Mouse (Mus musculus) neural tube, embryonic 14.5 days (tissue): ENCODE data around the gene Rps25. TPM values are rescaled to one million over a fixed set of nuclear protein-coding genes. Genes with fewer than 3 reads are reported as not detected.
"Not testable (repeated sequence)": the region's sequence is repeated elsewhere in the genome, so short reads cannot be mapped to it uniquely, and the experiment has no call there.

Experiments used
- ATAC-seq: fragments of 200-750 bp; cut with Nextera tagmentation; 2 replicates; pipeline ENCODE4 v1.8.0; 2017; ENCODE audit warnings: low read depth, mild to moderate bottlenecking, moderate TSS enrichment, moderate library complexity
- H3K27ac ChIP-seq: fragments of 300-500 bp; sonication (generic); 2 replicates; pipeline ENCODE4 v1.5.1; 2014; ENCODE audit warnings: low read depth, mild to moderate bottlenecking, control low read depth, low read length, moderate library complexity, mixed read lengths
- H3K27me3 ChIP-seq: fragments of 300-500 bp; sonication (generic); 2 replicates; pipeline ENCODE4 v1.6.1; 2014; ENCODE audit warnings: low read length; ENCODE audit not compliant: control insufficient read depth, insufficient read depth
- H3K36me3 ChIP-seq: fragments of 300-500 bp; sonication (generic); 2 replicates; pipeline ENCODE4 v1.6.1; 2014; ENCODE audit warnings: low read length, mixed read lengths; ENCODE audit not compliant: control insufficient read depth, insufficient read depth
- H3K4me1 ChIP-seq: fragments of 300-500 bp; sonication (generic); 2 replicates; pipeline ENCODE4 v1.6.1; 2014; ENCODE audit warnings: low read length; ENCODE audit not compliant: control insufficient read depth, insufficient read depth
- H3K4me2 ChIP-seq: fragments of 300-500 bp; sonication (generic); 2 replicates; pipeline ENCODE4 v1.6.1; 2014; ENCODE audit warnings: mild to moderate bottlenecking, low read depth, low read length, control low read depth
- H3K4me3 ChIP-seq: fragments of 300-500 bp; sonication (generic); 2 replicates; pipeline ENCODE4 v1.5.1; 2014; ENCODE audit warnings: low read depth, low read length, control low read depth, mixed read lengths
- H3K9ac ChIP-seq: fragments of 300-500 bp; sonication (generic); replicated peaks from 2 replicates; pipeline ENCODE4 v1.6.1; 2014; ENCODE audit warnings: low read depth, mild to moderate bottlenecking, control low read depth, low read length, mixed read lengths
- H3K9me3 ChIP-seq: fragments of 300-500 bp; sonication (generic); 2 replicates; pipeline ENCODE4 v1.6.1; 2016; ENCODE audit warnings: low read length; ENCODE audit not compliant: control insufficient read depth
- WGBS: fragments of 180-500 bp; shearing (Covaris S2); extraction: QIAGEN DNeasy Blood & Tissue Kit; methylation state at CpG from one replicate; pipeline ENCODE4 v1.1.7; 2014; 5-methylcytosine and 5-hydroxymethylcytosine counted together
- polyA plus RNA-seq: library from polyadenylated mRNA; unstranded; fragments of >200 nt; fragmentation: Nextera tagmentation; extraction: Ambion mirVana; gene quantifications from 2 replicates; pipeline ENCODE4 v1.2.1, GENCODE M21; 2014

Gene Rps25
- polyA plus RNA-seq, 1 experiment from 2014 or later = 1,219 TPM

DNA sequence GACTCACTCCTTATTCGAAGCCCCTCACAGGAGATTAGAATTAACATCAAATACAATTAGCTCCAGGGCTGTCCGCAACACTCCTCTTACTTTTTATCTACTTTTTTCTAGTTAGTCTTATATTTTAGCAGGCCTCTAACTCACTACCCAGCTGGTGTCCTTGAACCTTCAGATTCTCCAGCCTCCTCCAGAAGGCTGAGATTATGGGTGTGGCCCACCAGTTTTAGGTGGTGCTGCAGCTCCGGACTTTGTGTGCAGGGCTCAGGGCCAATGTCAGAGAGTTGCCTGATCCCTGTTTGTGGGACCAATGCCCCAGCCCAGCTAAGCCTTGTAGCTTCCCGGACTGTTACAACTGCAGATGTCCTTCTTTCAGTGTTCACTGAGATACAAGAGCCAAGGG, 16.6 kb downstream of the Rps25 start:
- no peak overlapping the region for H3K27ac ChIP-seq
- H3K4me1 ChIP-seq = no peaks in the 10 kb centered on the region
- H3K36me3 ChIP-seq = no peaks in the 10 kb centered on the region
- no peak overlapping the region for H3K4me2 ChIP-seq
- H3K9me3 ChIP-seq = no peaks in the 10 kb centered on the region
- no peak overlapping the region for H3K9ac ChIP-seq
- WGBS = 93% methylated on average over 4 of the region's 4 CpGs
- H3K4me3 ChIP-seq = no peak overlapping the region
- ATAC-seq = no peak
- H3K27me3 ChIP-seq = no peaks in the 10 kb centered on the region

DNA sequence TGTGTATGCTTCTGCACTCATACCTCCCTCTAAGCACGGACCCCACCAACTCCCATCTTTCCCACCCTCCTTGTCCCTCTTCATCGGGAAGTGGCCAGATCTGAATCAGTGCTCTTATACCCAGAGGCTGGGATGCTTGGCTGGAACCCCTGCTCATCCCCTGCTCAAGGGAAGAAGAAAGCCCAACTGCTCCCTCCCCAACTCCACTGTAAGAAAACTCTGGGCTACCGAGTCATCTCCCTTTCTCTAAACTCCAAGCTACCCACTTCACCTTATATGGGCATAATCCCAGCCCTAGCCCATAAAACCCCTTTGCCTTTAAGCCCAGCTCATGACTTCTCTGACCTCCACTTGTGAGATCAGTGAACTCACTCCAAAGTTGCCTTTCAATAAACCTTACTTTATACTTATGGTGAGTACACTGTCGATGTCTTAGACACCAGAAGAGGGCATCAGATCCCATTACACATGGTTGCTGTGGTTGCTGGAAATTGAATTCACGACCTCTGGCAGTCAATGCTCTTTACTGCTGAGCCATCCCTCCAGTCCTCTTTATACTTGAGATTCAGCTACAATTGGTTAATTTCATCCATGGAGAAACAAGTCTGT, 25.7 kb downstream of the Rps25 start:
- no peak overlapping the region for H3K4me2 ChIP-seq
- no peaks in the 10 kb centered on the region for H3K4me1 ChIP-seq
- H3K36me3 ChIP-seq = no peaks in the 10 kb centered on the region
- no peaks in the 10 kb centered on the region for H3K9me3 ChIP-seq
- no peak for ATAC-seq
- H3K4me3 ChIP-seq = no peak overlapping the region
- no peak overlapping the region for H3K9ac ChIP-seq
- H3K27me3 ChIP-seq = no peaks in the 10 kb centered on the region
- H3K27ac ChIP-seq = no peak overlapping the region
- WGBS = 56% methylated on average over 5 of the region's 5 CpGs

DNA sequence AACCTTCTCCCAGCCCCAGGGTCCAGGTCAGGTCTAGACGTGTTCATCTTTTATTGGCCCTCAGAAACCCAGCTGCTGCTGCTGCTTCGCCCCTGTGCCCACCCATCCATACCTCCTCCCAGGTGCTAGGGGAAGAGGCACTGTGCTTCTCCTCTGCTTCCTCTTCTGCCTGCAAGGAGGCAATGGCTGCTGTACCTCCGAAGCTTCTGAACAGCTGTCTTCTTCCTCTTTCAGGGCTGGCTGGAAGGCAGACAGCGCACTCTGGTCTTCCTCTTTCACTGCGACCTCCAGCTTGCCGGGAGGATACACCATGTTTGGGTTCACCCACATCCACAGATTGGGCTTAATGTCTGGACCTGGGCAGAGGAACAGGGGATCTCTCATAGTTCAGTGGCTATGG, 28.8 kb downstream of the Rps25 start:
- no peaks in the 10 kb centered on the region for H3K4me1 ChIP-seq
- H3K27ac ChIP-seq = no peak overlapping the region
- no peak for ATAC-seq
- H3K4me3 ChIP-seq = no peak overlapping the region
- 88% methylated on average over 6 of the region's 6 CpGs for WGBS
- H3K9me3 ChIP-seq = no peaks in the 10 kb centered on the region
- no peaks in the 10 kb centered on the region for H3K27me3 ChIP-seq
- H3K4me2 ChIP-seq = no peak overlapping the region
- no peak overlapping the region for H3K9ac ChIP-seq
- no peaks in the 10 kb centered on the region for H3K36me3 ChIP-seq

DNA sequence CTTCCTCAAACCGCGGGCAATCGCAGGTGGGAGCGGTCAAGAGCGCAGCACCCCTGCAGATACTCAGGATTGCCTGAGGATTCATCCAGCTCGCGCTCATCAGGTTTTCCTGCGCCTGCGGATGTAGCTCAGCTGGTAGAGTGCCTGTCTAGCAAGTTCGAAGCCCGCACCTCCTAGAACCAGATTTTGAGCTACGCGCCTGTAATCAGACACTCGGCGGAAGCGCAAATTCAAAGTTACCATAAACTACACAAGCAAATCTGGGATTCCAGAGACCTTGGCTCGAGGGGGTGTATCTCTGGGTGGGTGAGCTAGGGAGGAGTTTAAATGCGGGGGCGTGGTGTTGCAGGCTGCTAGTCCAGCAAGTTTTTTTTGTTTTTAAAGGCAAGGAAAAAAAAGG, 34.0 kb downstream of the Rps25 start, which contains the start of gene Foxr1:
TSS of gene Foxr1 (minus strand) at position 176 of the 400 bp plus-strand sequence.
- Histone ChIP-seq H3K4me3 (no peak within 1 kb of the TSS), H3K27me3 (no peaks in the 10 kb centered on the region), H3K4me1 (no peaks in the 10 kb centered on the region), H3K9ac (no peak within 1 kb of the TSS), H3K4me2 (no peak within 1 kb of the TSS), H3K36me3 (no peaks in the 10 kb centered on the region), H3K27ac (no peak within 1 kb of the TSS), H3K9me3 (no peaks in the 10 kb centered on the region)
- ATAC-seq = no peak
- 75% methylated on average over 19 of the region's 19 CpGs for WGBS

DNA sequence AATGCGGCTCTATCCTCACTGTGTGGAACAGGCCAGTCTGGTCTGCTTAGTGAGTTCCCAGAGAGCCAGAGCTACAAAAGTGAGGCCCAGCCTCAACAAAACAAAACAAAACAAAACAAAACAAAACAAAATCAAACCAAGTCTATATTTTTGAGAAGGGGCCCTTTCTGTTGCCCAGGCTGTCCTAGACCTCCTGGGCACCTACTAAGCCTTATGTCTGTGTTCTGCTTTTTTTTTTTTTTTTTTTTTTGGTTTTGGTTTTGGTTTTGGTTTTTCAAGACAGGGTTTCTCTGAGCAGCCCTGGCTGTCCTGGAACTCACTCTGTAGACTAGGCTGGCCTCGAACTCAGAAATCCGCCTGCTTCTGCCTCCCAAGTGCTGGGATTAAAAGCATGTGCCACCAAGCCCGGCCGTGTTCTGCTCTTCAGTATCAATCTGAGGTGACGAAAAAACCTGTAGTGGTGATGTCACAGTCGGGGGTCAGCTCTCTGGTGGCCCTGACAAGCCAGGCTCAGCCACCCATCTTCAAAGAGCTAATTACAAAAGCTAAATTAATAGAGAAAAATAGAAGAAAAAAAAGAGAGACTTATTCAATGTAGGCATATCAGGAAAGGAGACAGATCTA, 37.6 kb downstream of the Rps25 start:
- not testable (repeated sequence) for H3K27ac ChIP-seq, H3K36me3 ChIP-seq, H3K9me3 ChIP-seq, H3K4me3 ChIP-seq, ATAC-seq, H3K9ac ChIP-seq, H3K4me1 ChIP-seq, H3K4me2 ChIP-seq, H3K27me3 ChIP-seq
- 84% methylated on average over 7 of the region's 7 CpGs for WGBS

DNA sequence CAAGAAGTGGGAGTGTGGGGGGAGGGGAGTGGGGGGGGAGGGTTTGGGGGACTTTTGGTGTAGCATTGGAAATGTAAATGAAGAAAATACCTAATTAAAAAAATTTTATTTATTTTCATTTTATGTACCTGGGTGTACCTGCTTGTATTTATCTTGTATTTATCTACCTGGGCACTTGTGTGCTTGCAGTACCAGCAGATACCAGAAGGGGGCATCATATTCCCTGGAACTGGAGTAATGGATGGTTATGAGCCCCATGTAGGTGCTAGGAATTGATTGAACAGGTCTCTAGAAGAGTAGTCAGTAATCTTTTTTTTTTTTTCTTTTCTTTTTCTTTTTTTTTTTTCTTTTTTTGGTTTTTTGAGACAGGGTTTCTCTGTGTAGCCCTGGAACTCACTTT, 43.4 kb downstream of the Rps25 start:
- no peaks in the 10 kb centered on the region for H3K36me3 ChIP-seq
- H3K4me3 ChIP-seq = no peak overlapping the region
- no peak for ATAC-seq
- H3K4me1 ChIP-seq = 0 out of 2 replicates have a peak, but pooled peaks cover 3% of the 10 kb centered on the region
- H3K27me3 ChIP-seq = no peaks in the 10 kb centered on the region; the same call in 1 of the 2 replicates
- H3K4me2 ChIP-seq = no peak overlapping the region
- no peak overlapping the region for H3K27ac ChIP-seq
- no peaks in the 10 kb centered on the region for H3K9me3 ChIP-seq
- no peak overlapping the region for H3K9ac ChIP-seq

DNA sequence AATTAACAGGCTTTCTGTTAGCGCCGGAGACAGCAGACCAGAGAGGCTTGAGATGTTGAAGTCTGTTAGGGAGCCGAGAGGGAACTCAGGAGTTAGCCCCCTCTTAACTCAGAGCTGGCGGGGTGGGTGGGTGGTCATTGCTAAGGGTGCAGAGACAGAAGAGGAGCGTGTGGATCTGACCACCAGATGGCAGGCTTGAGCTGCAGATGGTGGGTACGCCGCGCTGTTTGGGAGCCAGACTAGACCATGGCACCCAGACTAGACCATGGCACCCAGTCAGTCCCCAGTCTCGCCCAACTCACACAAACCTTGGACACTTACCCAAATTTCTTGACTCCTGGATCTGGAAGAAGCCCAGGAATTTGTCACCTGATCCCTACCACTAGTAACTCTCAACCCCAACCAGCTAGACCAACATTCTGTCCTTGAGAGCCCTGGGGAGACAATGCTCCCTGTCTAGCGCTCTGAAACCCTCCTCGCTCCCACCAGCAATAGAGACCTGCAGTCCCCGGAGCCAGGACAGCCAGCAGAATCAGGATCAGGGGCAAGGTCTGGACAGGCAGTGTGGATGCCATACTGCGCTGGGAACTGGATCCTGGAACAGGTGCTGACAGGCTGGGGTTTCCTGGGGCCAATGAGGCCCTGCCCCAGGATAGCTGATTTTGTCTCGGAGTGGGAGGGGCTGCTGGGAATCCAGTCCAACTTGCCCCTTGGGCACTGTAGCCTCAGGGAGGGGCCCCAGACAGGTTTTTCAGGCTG, 47.4 kb downstream of the Rps25 start:
- Histone ChIP-seq H3K4me3 (no peak overlapping the region), H3K4me1 (peaks cover 18% of the 10 kb centered on the region), H3K9ac (no peak overlapping the region), H3K9me3 (no peaks in the 10 kb centered on the region), H3K4me2 (no peak overlapping the region), H3K36me3 (no peaks in the 10 kb centered on the region), H3K27ac (no peak overlapping the region; the same call in 1 of the 2 replicates), H3K27me3 (no peaks in the 10 kb centered on the region; the same call in 1 of the 2 replicates)
- 9% methylated on average over 14 of the region's 14 CpGs for WGBS
- peak; percentile 71 for ATAC-seq

DNA sequence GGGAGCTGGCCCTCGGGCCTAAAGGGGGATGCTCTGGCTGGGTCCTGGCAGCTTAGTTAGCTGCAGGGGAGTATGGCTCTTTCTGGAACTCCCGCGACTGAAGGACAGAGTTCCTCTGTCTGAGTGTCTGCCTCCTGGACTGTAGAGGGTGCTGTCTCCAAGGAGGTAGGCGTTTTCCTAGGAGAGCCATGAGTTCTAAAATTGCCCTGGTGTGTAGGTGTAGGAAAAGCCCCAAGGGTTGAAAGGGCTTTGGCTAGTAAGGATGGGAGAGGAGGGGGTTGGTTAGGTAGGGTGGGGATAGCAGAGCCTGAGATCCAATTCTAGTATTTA, 47.9 kb downstream of the Rps25 start, which contains the start of gene Upk2:
TSS of gene Upk2 (minus strand) at position 86 of the 330 bp plus-strand sequence.
- H3K27ac ChIP-seq = no peak within 1 kb of the TSS; the same call in 1 of the 2 replicates
- no peaks in the 10 kb centered on the region for H3K36me3 ChIP-seq
- H3K4me3 ChIP-seq = no peak within 1 kb of the TSS
- no peak within 1 kb of the TSS for H3K4me2 ChIP-seq
- no peak within 1 kb of the TSS for H3K9ac ChIP-seq
- H3K9me3 ChIP-seq = no peaks in the 10 kb centered on the region
- no peaks in the 10 kb centered on the region; the same call in 1 of the 2 replicates for H3K27me3 ChIP-seq
- H3K4me1 ChIP-seq = peaks cover 18% of the 10 kb centered on the region
- no peak for ATAC-seq
- 23% methylated on average over 4 of the region's 4 CpGs for WGBS
